Mouse (Mus musculus) intestine, postnatal 0 days (tissue): ENCODE results near the gene Nr2e1. TPM values are rescaled to one million over a fixed set of nuclear protein-coding genes. Genes with fewer than 3 reads are reported as not detected.

Experiments used
- ATAC-seq: fragments of 200-750 bp; cut with Nextera tagmentation; 2 replicates; pipeline ENCODE4 v1.8.0; 2017; ENCODE audit warnings: mild to moderate bottlenecking, moderate TSS enrichment, moderate library complexity
- H3K27ac ChIP-seq: fragments of 300-500 bp; sonication (generic); 2 replicates; pipeline ENCODE4 v1.5.1; 2014; ENCODE audit warnings: mild to moderate bottlenecking, low read depth, low read length, moderate library complexity
- H3K27me3 ChIP-seq: fragments of 300-500 bp; sonication (generic); replicated peaks from 2 replicates; pipeline ENCODE4 v1.6.1; 2014; ENCODE audit warnings: low read length, mixed read lengths; ENCODE audit not compliant: control insufficient read depth, insufficient read depth
- H3K36me3 ChIP-seq: fragments of 300-500 bp; sonication (generic); 2 replicates; pipeline ENCODE4 v1.6.1; 2014; ENCODE audit warnings: mild to moderate bottlenecking, moderate library complexity; ENCODE audit not compliant: control insufficient read depth, insufficient read depth
- H3K4me1 ChIP-seq: fragments of 300-500 bp; sonication (generic); replicated peaks from 2 replicates; pipeline ENCODE4 v1.6.1; 2014; ENCODE audit warnings: antibody characterized with exemption, low read length, mixed read lengths; ENCODE audit not compliant: control insufficient read depth, insufficient read depth
- H3K4me2 ChIP-seq: fragments of 300-500 bp; sonication (generic); replicated peaks from 2 replicates; pipeline ENCODE4 v1.6.1; 2014; ENCODE audit warnings: low read depth, mild to moderate bottlenecking, moderate library complexity
- H3K4me3 ChIP-seq: fragments of 300-500 bp; sonication (generic); 2 replicates; pipeline ENCODE4 v1.5.1; 2014; ENCODE audit warnings: low read depth, low read length
- H3K9ac ChIP-seq: fragments of 300-500 bp; sonication (generic); 2 replicates; pipeline ENCODE4 v1.6.1; 2014; ENCODE audit warnings: mild to moderate bottlenecking, low read depth, low read length
- H3K9me3 ChIP-seq: fragments of 300-500 bp; sonication (generic); 2 replicates; pipeline ENCODE4 v1.6.1; 2016; ENCODE audit warnings: mixed run types; ENCODE audit not compliant: control insufficient read depth
- CTCF ChIP-seq: sonication (generic); IDR thresholded peaks from 2 replicates; pipeline ENCODE4 v1.5.1; 2016; ENCODE audit warnings: low read depth, mild to moderate bottlenecking, control low read depth, antibody characterized with exemption, moderate library complexity
- WGBS: fragments of 180-500 bp; shearing (Covaris S2); extraction: QIAGEN DNeasy Blood & Tissue Kit; methylation state at CpG from one replicate; pipeline ENCODE4 v1.1.7; 2014; 5-methylcytosine and 5-hydroxymethylcytosine counted together
- polyA plus RNA-seq: library from polyadenylated mRNA; unstranded; fragments of >200 nt; fragmentation: Nextera tagmentation; extraction: Ambion mirVana; gene quantifications from 2 replicates; pipeline ENCODE4 v1.2.1, GENCODE M21; 2015

Nr2e1 gene
- polyA plus RNA-seq, 1 experiment from 2014 or later = not detected

DNA sequence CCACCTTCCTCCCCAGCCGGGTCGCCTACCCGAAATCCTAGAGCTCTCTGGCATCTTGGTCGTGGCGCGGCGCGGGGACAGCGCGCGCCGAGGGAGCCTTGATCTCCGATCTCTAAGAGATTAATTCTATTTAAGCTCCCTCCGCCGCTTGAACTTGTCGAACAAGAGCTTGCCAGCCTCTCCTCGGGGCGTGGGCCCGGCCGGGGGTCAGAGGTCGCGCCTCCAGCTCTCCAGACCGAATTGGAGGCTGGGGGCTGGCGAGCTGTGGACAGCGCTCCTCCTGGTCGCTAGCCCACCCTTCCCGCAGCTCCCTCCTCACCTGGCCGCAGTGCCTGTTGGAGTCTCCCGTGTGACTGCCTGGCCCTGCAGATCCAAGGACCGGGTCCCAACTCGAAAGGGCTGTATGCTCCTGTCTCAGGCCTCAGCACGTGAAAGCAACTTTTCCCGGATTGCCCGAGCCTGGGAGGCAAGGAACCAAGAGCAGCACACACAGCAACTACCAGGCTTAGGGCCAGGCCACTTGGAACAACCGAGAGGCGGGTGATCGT is 1.1 kb upstream of the Nr2e1 start:
- WGBS = 1% methylated on average over 37 of the region's 37 CpGs

GRCm38 (mm10) chr10:42583902-42584435 is 537 bp upstream of the Nr2e1 start:
- no peak for ATAC-seq
- no peak for TF ChIP-seq CTCF
- Histone ChIP-seq H3K4me2 (peak overlapping the region; percentile 27; the same call in 1 of the 2 replicates), H3K9me3 (no peaks in the 10 kb centered on the region), H3K4me3 (peak overlapping the region; percentile 1; the same call in 1 of the 2 replicates), H3K27me3 (peaks cover 90% of the 10 kb centered on the region), H3K9ac (no peak overlapping the region), H3K27ac (no peak overlapping the region), H3K4me1 (no peaks in the 10 kb centered on the region), H3K36me3 (no peaks in the 10 kb centered on the region)
- 1% methylated on average over 31 of the region's 32 CpGs for WGBS

More for the DNA sequence above, 1.1 kb upstream of the Nr2e1 start:
- peak overlapping the region; percentile 1; the same call in 1 of the 2 replicates for H3K4me3 ChIP-seq
- no peak overlapping the region for H3K9ac ChIP-seq
- no peaks in the 10 kb centered on the region for H3K4me1 ChIP-seq
- no peak for ATAC-seq
- H3K27ac ChIP-seq = no peak overlapping the region
- peaks cover 90% of the 10 kb centered on the region for H3K27me3 ChIP-seq
- H3K9me3 ChIP-seq = no peaks in the 10 kb centered on the region
- no peaks in the 10 kb centered on the region for H3K36me3 ChIP-seq
- no peak overlapping the region for H3K4me2 ChIP-seq
- no peak for TF ChIP-seq CTCF

DNA sequence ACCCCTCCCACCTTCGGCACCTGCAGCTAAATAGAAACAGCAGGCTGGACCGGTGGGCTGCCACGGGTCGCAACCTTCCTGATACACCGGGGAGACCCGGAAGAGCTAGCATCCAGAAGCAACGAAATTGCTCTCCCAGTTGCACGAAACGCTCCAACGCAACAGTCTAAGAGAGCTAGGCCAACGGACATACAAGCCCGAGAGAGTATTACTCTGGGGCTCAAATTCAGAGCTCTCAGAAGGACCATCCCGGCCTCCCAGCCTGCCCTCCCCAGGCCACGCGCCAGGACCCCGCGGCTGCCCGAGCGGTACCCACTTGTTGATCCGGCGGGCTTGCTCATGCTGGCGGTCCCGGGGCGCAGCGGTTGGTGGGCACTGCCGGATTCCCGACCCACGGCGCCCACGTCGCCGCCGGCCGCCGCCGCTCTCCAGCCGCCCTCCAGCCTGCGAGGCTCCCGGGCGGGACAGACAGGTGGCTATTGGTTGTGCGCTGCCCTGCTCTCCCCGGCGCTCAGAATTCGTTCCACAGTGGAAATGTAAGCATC is 794 bp downstream of the Nr2e1 start:
- Histone ChIP-seq H3K4me2 (no peak overlapping the region; the same call in 1 of the 2 replicates), H3K4me1 (no peaks in the 10 kb centered on the region), H3K9me3 (no peaks in the 10 kb centered on the region), H3K27ac (no peak overlapping the region), H3K4me3 (0 out of 2 replicates have a peak overlapping the region, but pooled peaks have one; percentile 1), H3K36me3 (no peaks in the 10 kb centered on the region), H3K27me3 (peaks cover 94% of the 10 kb centered on the region), H3K9ac (no peak overlapping the region)
- no peak for ATAC-seq
- WGBS = under 1% methylated on average over 44 of the region's 44 CpGs
- no peak for TF ChIP-seq CTCF

GRCm38 (mm10) chr10:42581694-42582565 is 1.5 kb downstream of the Nr2e1 start:
- H3K4me1 ChIP-seq = no peaks in the 10 kb centered on the region
- no peaks in the 10 kb centered on the region for H3K9me3 ChIP-seq
- H3K27ac ChIP-seq = no peak overlapping the region
- no peak for TF ChIP-seq CTCF
- no peak overlapping the region for H3K4me2 ChIP-seq
- H3K36me3 ChIP-seq = no peaks in the 10 kb centered on the region
- 0 out of 2 replicates have a peak overlapping the region, but pooled peaks have one; percentile 0 for H3K4me3 ChIP-seq
- H3K27me3 ChIP-seq = peaks cover 96% of the 10 kb centered on the region
- ATAC-seq = no peak
- 3% methylated on average over 45 of the region's 45 CpGs for WGBS
- no peak overlapping the region for H3K9ac ChIP-seq

DNA sequence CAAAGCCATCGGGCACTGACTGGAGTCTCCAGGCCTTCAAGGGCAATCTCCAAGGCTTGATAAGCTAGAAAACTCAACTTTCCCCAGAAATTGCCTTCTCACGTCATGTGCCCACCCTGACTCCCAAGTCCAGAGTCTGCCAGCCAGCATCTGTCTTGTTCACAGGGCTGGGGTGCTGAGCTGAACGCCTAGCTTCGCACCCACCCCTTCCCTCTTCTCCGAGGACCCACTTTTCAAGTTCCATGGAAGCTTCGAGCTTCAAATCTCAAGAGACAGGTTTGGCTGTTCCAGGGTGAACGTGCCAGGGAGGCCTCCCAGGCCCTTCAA is 2.5 kb downstream of the Nr2e1 start:
- Histone ChIP-seq H3K4me1 (no peaks in the 10 kb centered on the region), H3K4me2 (no peak overlapping the region), H3K36me3 (no peaks in the 10 kb centered on the region), H3K9me3 (no peaks in the 10 kb centered on the region), H3K27ac (no peak overlapping the region), H3K9ac (no peak overlapping the region), H3K27me3 (peaks cover 96% of the 10 kb centered on the region), H3K4me3 (no peak overlapping the region)
- 10% methylated on average over 7 of the region's 7 CpGs for WGBS
- no peak for ATAC-seq
- no peak for TF ChIP-seq CTCF
